Mouse (Mus musculus) small intestine, adult 2 months (tissue): ENCODE data around the gene Sp9.

Source experiments
- CTCF ChIP-seq: fragments of 200-500 bp; IDR thresholded peaks from 2 replicates; pipeline ENCODE4 v1.5.1; 2012; ENCODE audit warnings: low read depth, mild to moderate bottlenecking, control low read depth, inconsistent platforms, low read length, moderate library complexity, mixed read lengths; ENCODE audit not compliant: insufficient replicate concordance, insufficient read length; ENCODE audit errors: extremely low read depth
- POLR2A ChIP-seq: fragments of 200-500 bp; IDR thresholded peaks from 2 replicates; pipeline ENCODE4 v1.6.1; 2012; ENCODE audit warnings: low read depth, mild to moderate bottlenecking, control low read depth, inconsistent platforms, low read length, moderate library complexity

DNA sequence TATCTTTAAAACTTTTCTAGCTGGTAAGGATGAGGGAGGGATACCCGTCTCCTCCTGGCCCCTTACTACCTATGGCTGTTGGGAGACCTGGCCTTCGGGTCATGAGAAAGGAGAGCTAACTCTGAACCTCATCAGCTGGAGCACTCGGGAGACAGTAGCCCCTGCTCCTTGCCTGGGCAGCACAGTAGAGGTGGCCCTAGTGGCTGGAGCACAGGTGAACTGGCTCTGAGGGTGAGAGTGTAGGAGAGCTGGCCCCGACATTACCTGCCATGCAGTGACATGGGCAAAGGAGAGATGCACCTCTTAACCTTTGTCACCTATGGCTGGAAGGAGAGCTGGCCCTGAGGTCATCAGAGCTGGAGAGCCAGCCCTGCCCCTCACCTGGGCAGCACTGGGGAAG lies 30.4 kb upstream of the Sp9 start:
- TF ChIP-seq CTCF, result no peak
- no peak for TF ChIP-seq POLR2A
